Mouse (Mus musculus) cerebellum, postnatal 4 days (tissue): ENCODE data around the gene Lamc2.
A peak's percentile ranks its signal among the peaks of the same experiment; 100 is the strongest.
"Not testable (repeated sequence)": the region's sequence is repeated elsewhere in the genome, so short reads cannot be mapped to it uniquely, and the experiment has no call there.

Source experiments
- DNase-seq, 2 experiments: peaks; one replicate each; pipeline ENCODE4 v3.0.0; 2022; ENCODE audit warnings: low spot score in 2 of 2, mixed read lengths in 1 of 2

Lamc2 gene

DNA sequence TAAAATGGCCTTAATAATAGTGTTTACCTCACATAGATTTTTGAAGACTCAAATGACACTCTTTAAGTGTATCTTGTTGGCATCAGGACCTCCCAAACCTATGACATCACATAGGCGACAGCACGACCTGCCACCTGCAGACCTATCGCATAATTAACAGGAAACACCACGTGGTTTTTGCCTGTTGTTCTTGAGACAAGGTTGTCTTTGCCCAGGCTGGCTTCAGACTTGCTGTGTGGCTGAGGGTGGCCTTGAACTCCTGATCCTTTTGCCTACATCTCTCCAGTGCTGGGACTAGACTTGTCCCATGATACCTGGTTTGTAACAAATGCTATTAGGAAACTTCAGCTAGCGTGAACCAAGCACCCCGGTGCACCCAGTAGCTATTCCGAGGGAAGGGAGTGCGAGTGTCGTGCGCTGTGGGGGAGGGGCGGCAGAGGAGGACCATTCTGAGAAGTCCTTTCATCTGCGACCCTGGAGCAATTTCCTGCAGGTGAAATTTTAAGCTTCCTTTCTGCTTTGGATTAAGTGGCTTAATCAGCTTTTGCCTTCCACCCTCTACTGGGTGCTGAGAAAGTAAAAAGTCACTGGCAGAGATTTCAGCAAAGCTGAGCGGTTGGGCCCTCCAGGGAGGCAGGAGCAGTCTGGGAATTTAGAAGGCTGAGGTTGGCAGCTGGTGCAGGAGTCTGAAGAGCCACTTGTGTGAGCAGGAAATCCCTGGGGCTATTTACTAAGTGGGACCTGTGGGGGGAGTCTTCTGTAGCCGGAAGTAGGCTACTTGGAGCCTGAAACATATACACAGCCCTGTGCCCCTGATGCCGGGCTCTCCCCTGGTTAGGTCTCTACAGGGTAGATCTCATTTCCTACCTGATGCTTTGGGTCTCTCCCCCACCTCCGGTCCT lies 90.2 kb downstream of the Lamc2 start:
- DNase-seq: no peak

DNA sequence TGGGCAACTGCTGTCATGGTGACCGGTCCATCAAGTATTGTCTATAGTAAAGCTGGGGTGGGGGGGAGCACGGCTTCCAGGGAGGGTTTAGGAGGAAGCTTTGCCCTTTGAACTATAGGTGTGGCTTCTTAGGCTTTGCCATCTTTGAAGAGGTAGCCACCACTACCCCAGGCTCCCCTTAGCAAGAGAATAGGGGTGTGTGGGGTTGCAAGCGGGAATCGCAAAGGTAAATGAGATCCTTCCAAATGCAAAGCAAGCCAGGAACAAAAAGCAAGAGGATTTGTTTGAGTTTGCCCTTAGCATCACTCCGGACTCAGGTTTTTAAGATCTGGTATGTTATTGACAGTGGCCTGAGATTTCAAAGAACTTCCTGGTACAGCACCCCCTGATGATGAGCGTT lies 90.9 kb downstream of the Lamc2 start:
- DNase-seq: no peak

DNA sequence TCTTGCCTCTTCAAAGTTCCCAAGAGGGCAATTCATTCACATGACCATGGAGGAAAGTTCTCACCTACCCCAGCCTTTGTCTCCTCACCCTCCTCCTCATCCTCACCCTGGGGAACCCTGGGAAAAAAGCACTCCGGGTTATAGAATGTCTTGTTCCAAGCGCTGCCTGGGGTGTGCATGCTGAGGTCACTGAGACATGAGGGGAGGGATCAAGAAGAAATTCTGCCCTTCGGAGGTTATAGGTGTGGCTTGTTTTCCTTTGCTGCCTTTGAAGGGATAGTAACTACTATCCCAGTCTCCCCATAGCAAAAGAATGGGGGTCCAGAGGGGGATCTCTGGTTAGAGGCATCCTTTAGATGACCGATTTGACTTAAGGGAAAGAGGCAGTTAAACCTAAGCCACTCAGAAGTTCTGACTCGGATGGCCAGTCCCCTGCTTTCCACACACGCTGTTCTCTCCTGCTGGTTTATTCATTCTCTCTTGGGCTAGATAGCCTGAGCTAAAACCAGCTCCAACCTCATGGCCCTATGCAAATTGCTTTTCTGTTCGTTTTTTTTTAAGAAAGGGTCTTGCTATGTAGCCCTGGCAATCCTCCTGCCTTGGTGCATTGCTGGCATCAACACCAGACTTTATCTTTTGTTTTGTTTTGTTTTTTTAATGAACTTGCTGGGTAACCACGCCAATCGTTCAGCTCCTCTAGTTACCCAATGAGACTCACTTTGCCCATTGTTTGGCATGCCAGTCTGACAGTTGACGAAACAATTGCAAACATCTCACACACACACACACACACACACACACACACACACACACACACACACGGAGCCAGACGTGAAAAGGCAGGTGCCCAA lies 91.8 kb downstream of the Lamc2 start:
- DNase-seq: no peak

DNA sequence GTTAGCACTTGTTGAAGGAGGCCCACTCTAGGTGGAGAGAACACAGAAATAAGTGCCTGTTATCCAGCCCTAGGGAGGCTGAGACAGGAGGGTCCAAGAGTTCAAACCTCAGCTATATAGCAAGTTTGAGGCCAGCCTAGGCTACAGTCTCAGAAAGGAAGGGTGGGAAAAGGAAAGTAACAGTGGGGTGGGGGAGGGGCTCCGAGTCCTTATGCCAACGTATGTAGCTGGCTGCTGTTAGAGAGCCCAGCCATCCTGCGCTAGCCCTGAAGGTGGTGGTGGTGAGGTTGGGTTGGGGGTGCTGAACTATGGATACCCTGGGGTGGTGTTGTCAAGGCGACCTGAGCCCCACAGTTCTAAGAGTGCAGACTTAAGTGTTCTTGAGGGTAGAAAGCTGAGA lies 92.7 kb downstream of the Lamc2 start:
- DNase-seq: no peak

DNA sequence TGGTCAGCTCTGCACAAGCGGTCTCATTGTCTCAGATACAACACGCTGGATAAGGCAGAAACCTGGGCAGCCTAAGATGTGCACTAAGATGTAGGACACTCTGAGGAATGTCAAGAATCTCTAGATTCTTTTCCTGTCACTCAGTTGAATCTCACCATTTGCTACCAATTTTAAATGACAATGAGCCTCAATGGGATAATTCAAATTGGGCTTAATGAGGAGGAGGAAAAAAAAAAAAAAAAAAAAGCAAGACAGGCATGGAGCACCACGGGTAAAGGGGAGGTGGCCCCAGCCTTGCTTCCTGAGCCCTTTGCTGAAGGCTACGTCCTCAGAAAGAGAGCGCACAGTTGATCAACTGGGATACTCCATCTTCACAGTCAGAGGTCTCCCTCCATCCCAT lies 93.1 kb downstream of the Lamc2 start:
- DNase-seq: no peak

DNA sequence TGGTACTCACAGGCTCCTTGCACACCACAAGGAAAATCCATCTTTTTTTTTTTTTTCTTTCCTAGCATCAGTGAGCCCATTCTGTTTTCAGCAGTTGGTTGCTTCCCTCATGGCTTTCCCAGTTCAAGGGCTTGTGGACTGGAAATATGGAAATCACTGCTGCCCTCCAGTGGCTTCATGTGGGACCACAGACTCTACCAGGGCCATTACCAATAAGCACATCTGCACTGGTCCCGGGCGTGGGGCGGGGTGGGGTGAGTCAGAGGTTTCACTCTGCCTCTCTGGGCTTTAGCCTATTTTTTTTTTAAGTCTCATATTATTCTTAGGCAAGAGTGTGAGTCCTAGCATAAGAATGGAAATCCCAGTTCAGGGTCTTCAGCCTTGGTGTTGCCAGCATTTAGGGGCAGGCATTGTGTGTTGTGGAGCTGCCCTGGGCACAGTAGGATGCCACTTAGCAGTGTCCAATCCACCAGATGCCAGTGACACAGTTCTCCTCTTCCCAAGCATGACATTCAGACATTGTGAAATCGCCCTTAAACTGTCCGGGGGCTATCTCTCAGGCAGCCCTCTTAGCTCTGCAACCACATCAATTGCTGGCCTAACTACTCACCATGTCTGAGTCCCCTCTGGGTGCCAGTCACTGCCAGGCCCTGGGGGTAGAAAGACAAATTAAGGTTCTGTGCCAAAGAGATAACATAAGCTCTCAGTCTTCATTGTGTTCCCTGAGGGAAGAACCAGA lies 93.8 kb downstream of the Lamc2 start:
- peak; percentile 44 to 69 for DNase-seq

DNA sequence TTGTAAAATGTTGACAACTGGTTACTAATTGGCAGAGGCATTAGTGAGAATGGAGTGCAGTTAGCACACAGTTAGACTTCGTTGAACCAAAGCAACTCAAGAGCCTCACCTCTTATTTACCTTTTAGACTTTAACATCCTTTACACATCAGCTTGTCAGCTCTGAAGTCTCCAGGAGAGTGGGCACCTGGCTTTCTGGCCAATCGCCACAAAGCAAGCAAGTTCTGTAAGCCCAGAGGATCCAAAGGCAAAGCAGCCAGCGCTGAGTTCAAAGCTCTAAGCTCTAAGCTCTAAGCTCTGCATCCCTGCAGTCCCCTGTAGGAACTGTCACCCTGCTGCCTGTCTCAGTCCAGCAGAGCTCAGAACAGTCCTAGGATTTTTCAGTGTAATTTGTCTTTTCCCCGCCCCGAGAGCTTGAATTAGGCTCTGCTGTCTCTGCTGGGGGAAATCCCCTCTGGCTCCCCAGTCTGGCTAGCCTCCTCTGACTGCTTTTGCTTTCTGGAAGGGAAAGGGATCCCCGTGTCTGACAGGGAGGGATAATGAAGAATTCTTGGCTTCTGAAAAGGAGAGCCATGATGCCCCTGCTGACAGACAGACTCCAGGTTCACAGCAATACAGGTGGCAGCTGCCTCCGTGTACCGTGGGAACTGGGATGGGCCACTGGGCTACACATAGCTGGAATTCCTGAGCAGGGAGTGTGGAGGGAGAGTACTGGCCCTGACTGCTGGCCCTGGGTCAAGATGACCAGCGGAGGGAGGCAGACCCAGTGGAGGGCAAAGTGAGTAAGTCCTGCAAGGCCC lies 94.6 kb downstream of the Lamc2 start:
- DNase-seq: no peak

DNA sequence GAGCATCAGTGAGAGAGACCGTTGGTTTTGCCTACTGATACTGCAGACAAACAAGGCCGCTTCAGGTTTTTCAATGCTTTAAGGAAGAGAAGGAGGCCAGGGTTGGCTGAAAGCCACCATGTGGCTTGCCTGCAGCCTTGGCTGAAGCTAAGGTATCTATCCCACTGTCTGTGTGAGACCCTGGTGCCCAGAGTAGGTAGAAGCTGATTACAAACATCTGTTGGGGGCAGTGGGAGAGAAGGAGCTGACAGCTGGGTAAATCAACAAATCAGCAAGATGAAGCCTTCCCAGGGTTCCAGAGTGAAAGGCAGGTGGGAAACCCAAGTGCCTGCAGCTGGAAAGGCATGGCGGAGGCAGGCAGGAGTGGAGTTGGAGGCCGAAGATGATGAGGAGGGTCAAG lies 95.4 kb downstream of the Lamc2 start:
- DNase-seq: no peak

DNA sequence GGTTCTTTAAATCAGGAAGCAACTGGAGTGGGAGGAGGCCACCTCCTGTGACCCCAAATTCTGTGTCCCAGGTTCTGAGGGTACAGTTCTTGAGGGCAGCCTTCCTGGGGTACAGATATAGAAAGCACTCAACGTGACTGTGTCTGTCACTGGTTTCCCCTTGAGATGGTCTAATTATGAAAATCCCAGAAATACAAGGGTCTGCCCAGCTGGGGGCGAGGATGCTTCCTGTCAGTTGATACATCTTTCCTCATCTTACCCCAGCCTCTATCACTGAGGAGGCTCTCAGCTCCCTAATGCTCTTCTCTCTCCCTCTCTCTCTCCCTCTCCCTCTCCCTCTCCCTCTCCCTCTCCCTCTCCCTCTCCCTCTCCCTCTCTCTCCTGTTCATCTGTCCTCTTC lies 96.2 kb downstream of the Lamc2 start:
- no peak for DNase-seq

DNA sequence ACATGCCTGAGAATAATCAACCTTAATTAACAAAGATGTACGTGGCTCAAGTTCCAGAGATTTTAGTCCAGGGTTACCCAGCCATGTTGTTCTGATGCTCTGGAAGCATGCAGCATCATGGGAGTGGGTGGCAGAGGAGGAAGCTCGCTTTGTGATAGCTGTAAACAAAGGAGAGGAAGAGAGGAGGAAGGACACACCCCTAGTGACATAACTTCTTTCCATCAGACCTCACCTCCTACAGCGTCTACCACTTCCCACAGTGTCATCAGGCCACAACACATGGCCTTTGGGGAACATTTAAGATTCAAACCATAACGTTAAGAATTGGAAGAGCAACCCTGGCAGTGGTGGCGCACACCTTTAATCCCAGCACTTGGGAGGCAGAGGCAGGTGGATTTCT lies 98.5 kb downstream of the Lamc2 start:
- DNase-seq: no peak

DNA sequence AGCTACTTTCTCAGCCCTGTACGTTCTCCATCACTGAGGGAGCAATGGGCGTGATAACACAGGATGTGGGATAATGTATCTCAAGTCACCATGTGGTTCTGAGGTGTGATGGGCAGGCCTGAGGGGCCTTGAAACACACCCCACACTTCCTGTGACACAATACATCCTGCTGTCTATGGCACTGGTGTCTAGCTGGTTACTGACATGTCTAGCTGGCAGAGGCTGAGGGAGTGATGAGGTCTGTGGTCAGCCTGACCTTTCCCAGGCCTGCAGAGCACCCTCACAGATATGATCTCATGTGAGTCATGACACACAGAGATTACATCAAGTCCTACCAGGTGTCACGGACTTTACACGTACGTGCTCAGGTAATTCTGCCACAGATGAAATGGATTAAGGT lies 101.0 kb downstream of the Lamc2 start:
- DNase-seq: no peak

DNA sequence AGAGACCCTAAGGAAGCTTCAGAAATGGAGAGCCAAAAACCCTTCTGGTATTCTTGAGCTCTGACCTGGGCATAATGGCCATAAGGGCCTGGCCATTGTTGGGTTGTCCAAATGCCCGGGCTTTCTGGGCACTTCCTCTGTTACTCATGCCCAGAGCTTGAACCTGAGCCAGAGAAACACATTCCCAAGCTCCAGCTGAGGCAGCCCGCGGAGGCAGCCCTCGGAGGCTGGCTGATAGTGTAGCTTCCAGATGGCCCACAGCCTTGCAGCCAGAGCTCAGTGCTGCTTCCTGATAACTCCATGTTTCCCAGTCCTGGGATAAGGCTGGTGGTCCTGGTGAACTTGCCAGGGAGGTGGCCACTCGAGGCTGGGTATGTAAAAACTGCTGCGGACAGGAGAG lies 102.1 kb downstream of the Lamc2 start:
- no peak for DNase-seq

DNA sequence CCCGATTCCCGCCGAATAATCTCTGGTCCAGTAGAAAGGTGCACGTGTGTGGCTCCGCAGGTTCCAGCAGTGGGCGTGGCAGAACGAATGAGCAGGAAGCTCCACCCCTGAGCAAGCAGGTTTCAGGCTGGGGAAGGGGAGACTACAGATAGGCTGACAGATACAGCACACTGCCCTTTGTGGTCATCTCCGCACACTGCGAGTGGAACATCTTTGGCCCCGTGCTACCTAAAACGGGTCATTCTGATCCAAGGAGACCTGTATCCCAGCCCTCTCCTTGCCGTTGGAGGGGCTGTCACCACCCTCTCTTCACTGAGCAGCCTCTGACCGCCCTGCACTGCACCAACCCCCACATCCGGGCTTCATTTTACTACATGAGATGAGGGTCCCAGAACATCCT lies 103.0 kb downstream of the Lamc2 start:
- not testable (repeated sequence) for DNase-seq

DNA sequence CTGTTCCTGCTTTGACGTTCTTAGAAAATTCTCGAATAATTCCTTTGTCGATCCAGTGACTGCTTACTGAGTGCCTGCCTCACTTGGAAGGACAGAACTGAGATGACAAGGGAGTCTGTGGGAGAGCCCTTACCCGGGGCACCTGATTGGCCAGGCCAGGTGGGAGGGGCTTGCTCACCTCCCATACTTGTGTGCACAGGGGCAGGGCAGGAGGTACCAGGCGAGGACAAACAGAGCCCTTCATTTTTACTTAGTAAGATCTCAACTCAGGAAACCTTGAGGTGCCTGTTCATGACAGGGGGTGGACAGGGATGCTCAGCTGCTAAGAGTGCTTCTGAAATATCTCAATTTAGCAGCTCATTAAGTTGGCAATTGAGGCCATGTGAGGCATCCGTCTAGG lies 110.3 kb downstream of the Lamc2 start:
- no peak for DNase-seq

DNA sequence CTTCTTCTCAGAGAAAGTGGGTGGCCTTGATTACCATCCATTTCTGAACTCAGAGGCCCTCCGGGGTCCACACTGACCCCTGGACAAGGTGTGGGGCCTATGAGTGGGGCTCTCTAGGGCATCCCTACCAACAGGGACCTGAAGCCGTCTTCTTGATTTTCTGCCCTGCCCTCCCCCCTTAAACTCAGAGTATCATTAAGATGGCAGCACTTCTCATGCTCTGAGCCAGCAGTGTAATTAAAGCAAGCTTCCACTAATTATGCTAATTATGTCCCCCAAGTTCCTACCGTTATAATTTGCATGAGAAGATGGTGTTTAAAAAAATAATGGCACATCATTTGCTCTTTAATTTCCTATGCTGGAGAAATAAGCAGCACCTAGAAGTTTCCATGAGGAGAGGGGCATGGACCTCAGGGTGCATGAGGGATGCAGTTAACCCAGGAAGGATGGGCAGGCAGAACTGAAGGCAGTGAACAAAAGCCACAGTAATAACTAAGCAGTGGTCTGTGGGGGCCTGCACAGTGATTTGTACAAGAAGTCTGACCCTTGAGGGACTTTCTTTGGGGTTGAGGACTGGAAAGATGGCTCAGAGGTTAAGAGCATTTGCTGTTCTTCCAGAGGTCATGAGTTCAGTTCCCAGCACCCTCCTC lies 111.0 kb downstream of the Lamc2 start:
- no peak for DNase-seq

DNA sequence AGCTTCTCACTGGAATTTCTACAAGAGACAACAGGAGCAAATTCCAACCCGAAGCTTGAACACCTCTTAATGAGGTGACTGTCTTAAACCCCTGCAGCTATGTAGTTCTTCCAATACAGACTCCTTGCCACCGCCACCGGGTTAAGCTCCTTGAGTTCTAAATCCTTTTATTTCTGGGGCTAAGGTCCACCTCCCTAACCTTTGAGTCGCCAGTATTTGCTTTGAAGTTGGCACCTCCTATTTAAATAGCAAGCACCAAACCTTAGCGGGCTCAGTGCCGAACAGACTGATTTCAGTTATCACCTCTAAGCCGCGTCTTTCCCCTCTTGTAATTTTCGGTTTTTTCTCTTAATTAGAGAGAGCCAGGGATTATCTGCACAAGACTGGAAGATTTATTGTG lies 112.8 kb downstream of the Lamc2 start:
- DNase-seq: no peak
